Mouse (Mus musculus) liver, embryonic 12.5 days (tissue): ENCODE results near the gene Opcml. TPM values are rescaled to one million over a fixed set of nuclear protein-coding genes. Genes with fewer than 3 reads are reported as not detected.

Source experiments
- ATAC-seq: fragments of 200-750 bp; cut with Nextera tagmentation; 2 replicates; pipeline ENCODE4 v1.8.0; 2017; ENCODE audit warnings: moderate number of reproducible peaks, mild to moderate bottlenecking, moderate library complexity
- H3K27ac ChIP-seq: fragments of 300-500 bp; sonication (generic); 2 replicates; pipeline ENCODE4 v1.5.1; 2016; ENCODE audit warnings: mild to moderate bottlenecking
- H3K27me3 ChIP-seq: fragments of 300-500 bp; sonication (generic); replicated peaks from 2 replicates; pipeline ENCODE4 v1.6.1; 2016; ENCODE audit warnings: mild to moderate bottlenecking, moderate library complexity
- H3K36me3 ChIP-seq: fragments of 300-500 bp; sonication (generic); 2 replicates; pipeline ENCODE4 v1.6.1; 2016; ENCODE audit warnings: mild to moderate bottlenecking, moderate library complexity
- H3K4me1 ChIP-seq: fragments of 300-500 bp; sonication (generic); 2 replicates; pipeline ENCODE4 v1.6.1; 2016
- H3K4me2 ChIP-seq: fragments of 300-500 bp; sonication (generic); 2 replicates; pipeline ENCODE4 v1.6.1; 2016; ENCODE audit warnings: mild to moderate bottlenecking, moderate library complexity
- H3K4me3 ChIP-seq: fragments of 300-500 bp; sonication (generic); 2 replicates; pipeline ENCODE4 v1.5.1; 2016; ENCODE audit warnings: mild to moderate bottlenecking, moderate library complexity
- H3K9ac ChIP-seq: fragments of 300-500 bp; sonication (generic); 2 replicates; pipeline ENCODE4 v1.6.1; 2016; ENCODE audit warnings: mild to moderate bottlenecking, moderate library complexity
- H3K9me3 ChIP-seq: fragments of 300-500 bp; sonication (generic); replicated peaks from 2 replicates; pipeline ENCODE4 v1.6.1; 2016; ENCODE audit warnings: mild to moderate bottlenecking, moderate library complexity
- WGBS: fragments of 180-500 bp; shearing (Covaris S2); methylation state at CpG from one replicate; pipeline ENCODE4 v1.1.7; 2016; ENCODE audit not compliant: insufficient replicate concordance; 5-methylcytosine and 5-hydroxymethylcytosine counted together
- microRNA-seq: library from miRNA; unstranded; fragments of <30 nt; microRNA quantifications from one replicate; pipeline ENCODE4, GENCODE M21; 2017
- polyA plus RNA-seq: library from polyadenylated mRNA; unstranded; fragments of >200 nt; fragmentation: Nextera tagmentation; extraction: Ambion mirVana; gene quantifications from 2 replicates; pipeline ENCODE4 v1.2.1, GENCODE M21; 2016

Opcml gene
- polyA plus RNA-seq, 1 experiment from 2014 or later = 0.23 TPM

DNA sequence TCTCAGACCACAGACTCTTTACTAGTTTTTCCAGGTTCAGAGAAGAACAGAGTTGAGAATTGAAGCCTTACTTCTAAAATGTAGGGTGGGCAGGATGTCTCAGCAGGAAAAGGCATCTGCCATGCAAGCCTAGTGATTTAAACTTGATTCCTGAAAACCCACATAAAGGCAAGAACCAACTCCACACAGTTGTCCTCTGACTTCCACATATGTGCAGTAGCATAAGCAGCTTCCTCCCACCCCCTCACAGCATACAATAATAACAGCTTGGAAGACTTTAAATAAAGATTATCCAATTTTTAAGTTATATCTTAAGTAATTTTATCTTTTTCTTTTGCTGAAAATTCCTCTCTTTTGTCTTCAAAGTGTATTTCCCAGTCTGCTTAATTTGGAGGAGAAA, 1150.3 kb downstream of the Opcml start:
- H3K4me2 ChIP-seq = no peak overlapping the region
- H3K4me1 ChIP-seq = no peaks in the 10 kb centered on the region
- no peaks in the 10 kb centered on the region for H3K9me3 ChIP-seq
- H3K36me3 ChIP-seq = no peaks in the 10 kb centered on the region
- no peak overlapping the region for H3K4me3 ChIP-seq
- ATAC-seq = no peak
- no peaks in the 10 kb centered on the region for H3K27me3 ChIP-seq
- no peak overlapping the region for H3K27ac ChIP-seq
- H3K9ac ChIP-seq = no peak overlapping the region

DNA sequence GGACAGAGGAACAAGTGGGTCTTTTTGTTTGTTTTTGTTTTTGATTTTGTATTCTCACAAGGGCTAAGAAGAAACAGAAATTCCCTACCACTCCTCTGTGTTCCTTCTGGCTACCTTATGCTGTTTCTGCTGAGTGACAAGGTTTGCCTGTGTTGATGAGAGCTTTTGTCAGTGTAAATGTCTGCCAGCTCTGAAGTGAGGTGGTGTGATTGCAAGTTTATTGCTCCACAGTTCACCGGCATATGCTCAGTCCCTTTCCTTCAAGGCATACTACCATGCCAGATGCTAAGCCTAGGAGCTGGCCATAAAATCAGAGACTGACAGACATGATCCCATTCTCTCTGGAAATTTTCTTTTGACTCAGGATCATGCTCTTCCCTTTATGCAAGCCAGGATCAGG, 1178.9 kb downstream of the Opcml start:
- ATAC-seq = no peak
- H3K4me3 ChIP-seq = no peak overlapping the region

More for the DNA sequence above, 1178.9 kb downstream of the Opcml start:
- H3K27ac ChIP-seq = no peak overlapping the region
- no peak overlapping the region for H3K9ac ChIP-seq
- H3K9me3 ChIP-seq = no peaks in the 10 kb centered on the region
- no peaks in the 10 kb centered on the region for H3K4me1 ChIP-seq
- H3K4me2 ChIP-seq = no peak overlapping the region
- WGBS = 59% methylated on average over 1 of the region's 1 CpGs
- no peaks in the 10 kb centered on the region for H3K27me3 ChIP-seq
- H3K36me3 ChIP-seq = no peaks in the 10 kb centered on the region

Small RNAs within 50 kb of the gene (microRNA-seq; reads per million reads assigned to microRNA genes)
- gene Gm44316 = not detected
